In the genomic region with DNA sequence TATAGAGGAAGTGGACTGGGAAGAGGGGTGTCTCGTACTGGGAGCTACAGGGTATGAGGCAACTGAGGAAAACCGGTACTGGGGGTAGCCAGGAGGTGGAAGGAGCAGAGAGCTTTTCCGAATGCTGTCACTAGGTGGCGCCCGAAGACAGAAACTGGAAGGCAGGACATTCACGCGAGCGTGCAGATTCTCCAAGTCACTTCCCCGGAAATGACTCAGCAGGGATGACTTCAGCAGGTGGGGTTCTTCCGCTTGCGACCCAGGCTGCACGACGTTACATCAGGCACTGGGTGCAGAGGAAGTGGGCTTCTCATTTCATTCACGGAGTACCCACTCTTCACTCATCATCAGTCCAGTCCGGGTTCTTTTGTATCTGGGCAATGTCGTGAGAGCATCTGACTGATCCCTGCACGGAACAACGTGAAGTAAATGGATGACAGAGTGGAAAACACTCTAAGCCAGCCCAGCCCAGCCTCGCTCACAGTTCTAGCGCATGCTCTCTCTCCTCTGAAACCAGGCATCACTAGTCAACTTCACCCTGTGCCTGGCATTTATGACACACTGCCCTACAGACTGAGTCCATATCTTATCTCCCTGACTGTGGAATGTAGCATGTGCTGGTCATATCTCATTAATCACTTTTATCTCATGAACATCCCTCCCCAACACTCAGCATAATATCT, we compare ENCODE assay signal across 8 mouse cellular contexts. TPM values are rescaled to one million over a fixed set of nuclear protein-coding genes. Genes with fewer than 3 reads are reported as not detected.
A peak's percentile ranks its signal among the peaks of the same experiment; 100 is the strongest.
DNase-seq lines count a peak whose midpoint lies in the region; ATAC-seq and TF ChIP-seq lines count a peak whose summit lies in the region.

No protein-coding gene starts in this region.

- peak overlapping the region; percentile 36 for H3K4me3 ChIP-seq in brown adipose tissue, adult 24 weeks (ENCODE audit: insufficient read depth, low read depth, low read length)
- H3K4me3 ChIP-seq in heart, embryonic 15.5 days, result peak overlapping the region; percentile 41
- peak overlapping the region in 1 of 2 experiments; percentile 8; a peak in 2 of 4 replicates for H3K4me3 ChIP-seq in liver, embryonic 14.5 days (ENCODE audit: insufficient read depth in 1 of 2, low read depth in 2 of 2, low read length in 2 of 2)
- H3K4me3 ChIP-seq in neural tube, embryonic 11.5 days (ENCODE audit: low read depth, low read length), result no peak overlapping the region
- 0 out of 2 replicates have a peak overlapping the region, but pooled peaks have one; percentile 8 for H3K4me3 ChIP-seq in stomach, postnatal 0 days (ENCODE audit: low read depth, low read length)

- peak; percentile 87 for TF ChIP-seq CTCF in liver, embryonic 14.5 days (IDR thresholded peaks at IDR 0.05; ENCODE audit: low read depth)
- TF ChIP-seq CTCF in stomach, postnatal 0 days (IDR thresholded peaks at IDR 0.05; ENCODE audit: low read depth), result peak; percentile 94

- peak; percentile 85 for ATAC-seq in heart, embryonic 15.5 days (replicated peaks; ENCODE audit: insufficient number of reproducible peaks, insufficient read depth, low FRiP score, low read depth)
- peak; percentile 48; the same call in 1 of the 2 replicates for ATAC-seq in liver, embryonic 14.5 days (ENCODE audit: insufficient read depth)
- no peak for ATAC-seq in neural tube, embryonic 11.5 days (ENCODE audit: insufficient read depth, low FRiP score, low TSS enrichment)
- ATAC-seq in stomach, postnatal 0 days (ENCODE audit: low FRiP score, low TSS enrichment), result peak; percentile 85

- peak; percentile 96 for DNase-seq in CD4-positive, CD25-positive, alpha-beta regulatory T cell, adult 2 months (ENCODE audit: low read depth, low spot score)
- peak; percentile 60 for DNase-seq in fibroblast of lung, adult 2 months (ENCODE audit: low read depth)
- peak; percentile 92 to 96 for DNase-seq in kidney, postnatal 25 days
- peak; percentile 62 to 75 (median 69) for DNase-seq in liver, embryonic 14.5 days (ENCODE audit: low read depth in 3 of 3, low spot score in 3 of 3)
- DNase-seq in neural tube, embryonic 11.5 days (ENCODE audit: low spot score), result peak; percentile 91
- DNase-seq in stomach, postnatal 0 days (ENCODE audit: low spot score), result peak; percentile 92

- WGBS in heart, embryonic 15.5 days, result 10% methylated on average over 20 of the region's 20 CpGs
- 11% methylated on average over 20 of the region's 20 CpGs for WGBS in liver, embryonic 14.5 days (ENCODE audit: insufficient replicate concordance)
- 22% methylated on average over 20 of the region's 20 CpGs for WGBS in neural tube, embryonic 11.5 days
- 9% methylated on average over 20 of the region's 20 CpGs for WGBS in stomach, postnatal 0 days

- H3K4me1 ChIP-seq in brown adipose tissue, adult 24 weeks (ENCODE audit: control insufficient read depth, insufficient read depth, insufficient read length, low read length), result no peaks in the 10 kb centered on the region
- peaks cover 4% of the 10 kb centered on the region for H3K4me1 ChIP-seq in heart, embryonic 15.5 days (replicated peaks)
- H3K4me1 ChIP-seq in liver, embryonic 14.5 days (replicated peaks; ENCODE audit: control insufficient read depth in 2 of 2, insufficient read depth in 2 of 2, low read length in 1 of 2), result peaks cover 0 to 8% of the 10 kb centered on the region in 2 experiments; a peak in 2 of 4 replicates
- 0 out of 2 replicates have a peak, but pooled peaks cover 2% of the 10 kb centered on the region for H3K4me1 ChIP-seq in neural tube, embryonic 11.5 days (ENCODE audit: control insufficient read depth, insufficient read depth, low read length)
- no peaks in the 10 kb centered on the region for H3K4me1 ChIP-seq in stomach, postnatal 0 days (replicated peaks; ENCODE audit: control insufficient read depth, insufficient read depth)

- no peak overlapping the region for H3K27ac ChIP-seq in brown adipose tissue, adult 24 weeks (replicated peaks; ENCODE audit: low read depth, low read length)
- H3K27ac ChIP-seq in heart, embryonic 15.5 days, result peak overlapping the region; percentile 46; the same call in 1 of the 2 replicates
- H3K27ac ChIP-seq in liver, embryonic 14.5 days, result no peak overlapping the region
- no peak overlapping the region for H3K27ac ChIP-seq in neural tube, embryonic 11.5 days (ENCODE audit: low read depth, low read length)
- no peak overlapping the region; the same call in 1 of the 2 replicates for H3K27ac ChIP-seq in stomach, postnatal 0 days (replicated peaks)

- TF ChIP-seq EP300 in liver, embryonic 14.5 days (IDR thresholded peaks at IDR 0.05; ENCODE audit: low read depth), result no peak
- no peak for TF ChIP-seq EP300 in stomach, postnatal 0 days (optimal IDR thresholded peaks at IDR 0.05)

- H3K36me3 ChIP-seq in heart, embryonic 15.5 days, result no peaks in the 10 kb centered on the region
- no peaks in the 10 kb centered on the region for H3K36me3 ChIP-seq in liver, embryonic 14.5 days (replicated peaks; ENCODE audit: control insufficient read depth, insufficient read depth, low read depth)
- H3K36me3 ChIP-seq in neural tube, embryonic 11.5 days (ENCODE audit: control insufficient read depth, insufficient read depth, low read length), result no peaks in the 10 kb centered on the region
- no peaks in the 10 kb centered on the region for H3K36me3 ChIP-seq in stomach, postnatal 0 days (ENCODE audit: control insufficient read depth, insufficient read depth, low read length)

- no peaks in the 10 kb centered on the region for H3K9me3 ChIP-seq in heart, embryonic 15.5 days (replicated peaks)
- H3K9me3 ChIP-seq in liver, embryonic 14.5 days (ENCODE audit: control insufficient read depth, low read length), result no peaks in the 10 kb centered on the region
- no peaks in the 10 kb centered on the region for H3K9me3 ChIP-seq in neural tube, embryonic 11.5 days (ENCODE audit: control insufficient read depth, low read length)
- H3K9me3 ChIP-seq in stomach, postnatal 0 days (ENCODE audit: control insufficient read depth, low read length), result no peaks in the 10 kb centered on the region

- H3K9ac ChIP-seq in heart, embryonic 15.5 days, result 0 out of 2 replicates have a peak overlapping the region, but pooled peaks have one; percentile 31
- no peak overlapping the region for H3K9ac ChIP-seq in liver, embryonic 14.5 days (replicated peaks)
- peak overlapping the region; percentile 44; the same call in 1 of the 2 replicates for H3K9ac ChIP-seq in neural tube, embryonic 11.5 days (ENCODE audit: low read length)
- H3K9ac ChIP-seq in stomach, postnatal 0 days (ENCODE audit: low read length), result no peak overlapping the region

- 0 out of 2 replicates have a peak, but pooled peaks cover 2% of the 10 kb centered on the region for H3K27me3 ChIP-seq in heart, embryonic 15.5 days
- no peaks in the 10 kb centered on the region for H3K27me3 ChIP-seq in liver, embryonic 14.5 days (ENCODE audit: control insufficient read depth, insufficient read depth, low read length)
- H3K27me3 ChIP-seq in neural tube, embryonic 11.5 days (ENCODE audit: control insufficient read depth, insufficient read depth, low read length), result no peaks in the 10 kb centered on the region
- no peaks in the 10 kb centered on the region for H3K27me3 ChIP-seq in stomach, postnatal 0 days (ENCODE audit: control insufficient read depth, insufficient read depth, low read length)

- peak overlapping the region; percentile 67 for H3K4me2 ChIP-seq in heart, embryonic 15.5 days
- H3K4me2 ChIP-seq in liver, embryonic 14.5 days (ENCODE audit: low read depth), result peak overlapping the region; percentile 50
- peak overlapping the region; percentile 45 for H3K4me2 ChIP-seq in neural tube, embryonic 11.5 days (ENCODE audit: low read depth)
- H3K4me2 ChIP-seq in stomach, postnatal 0 days (replicated peaks; ENCODE audit: low read depth), result peak overlapping the region; percentile 40

RNA-seq across cellular contexts. Expression of gene Tmprss13, which starts 18.3 kb away (rescaled TPM):
- not detected in 2 replicates for polyA plus RNA-seq in brown adipose tissue, adult 24 weeks (2012; ENCODE audit: insufficient read depth, insufficient read length, missing spikeins)
- polyA plus RNA-seq in heart, embryonic 15.5 days (2015; fragmentation: Nextera tagmentation; extraction: Ambion mirVana), result 0.09 and 0.30 TPM in 2 replicates
- not detected in 2 replicates for polyA plus RNA-seq in liver, embryonic 14.5 days (2012; rRNA removed)
- not detected in 2 replicates for polyA plus RNA-seq in liver, embryonic 14.5 days (2014; fragmentation: Nextera tagmentation; extraction: Ambion mirVana)
- polyA plus RNA-seq in neural tube, embryonic 11.5 days (2014; fragmentation: Nextera tagmentation; extraction: Ambion mirVana), result 0.16 TPM in 1 of 2 replicates, not detected in the other
- polyA plus RNA-seq in stomach, postnatal 0 days (2015; fragmentation: Nextera tagmentation; extraction: Ambion mirVana), result 33.1 and 33.6 TPM in 2 replicates

RNA-seq across cellular contexts. Expression of gene Il10ra, which starts 31.6 kb away (rescaled TPM):
- 1.8 TPM in 2 replicates for polyA plus RNA-seq in brown adipose tissue, adult 24 weeks (2012; ENCODE audit: insufficient read depth, insufficient read length, missing spikeins)
- polyA plus RNA-seq in heart, embryonic 15.5 days (2015; fragmentation: Nextera tagmentation; extraction: Ambion mirVana), result 0.84 and 1.7 TPM in 2 replicates
- polyA plus RNA-seq in liver, embryonic 14.5 days (2012; rRNA removed), result 1.2 and 1.4 TPM in 2 replicates
- polyA plus RNA-seq in liver, embryonic 14.5 days (2014; fragmentation: Nextera tagmentation; extraction: Ambion mirVana), result 1.2 and 1.3 TPM in 2 replicates
- polyA plus RNA-seq in neural tube, embryonic 11.5 days (2014; fragmentation: Nextera tagmentation; extraction: Ambion mirVana), result 0.77 and 1.4 TPM in 2 replicates
- 1.0 and 1.1 TPM in 2 replicates for polyA plus RNA-seq in stomach, postnatal 0 days (2015; fragmentation: Nextera tagmentation; extraction: Ambion mirVana)

Comparison
In these comparisons a context has a peak if more than half of its experiments do, and no peak if none do; other contexts are left out.
1. H3K9ac ChIP-seq: peak in heart, embryonic 15.5 days (single experiment) and neural tube, embryonic 11.5 days (single experiment); none in liver, embryonic 14.5 days (single experiment) and stomach, postnatal 0 days (single experiment).
2. RNA of gene Tmprss13, which starts 18.3 kb away (polyA plus RNA-seq): 33.1 to 33.6 TPM in stomach, postnatal 0 days; 0.09 to 0.30 TPM in heart, embryonic 15.5 days, not detected in brown adipose tissue, adult 24 weeks, not detected in liver, embryonic 14.5 days and 0.16 TPM in neural tube, embryonic 11.5 days; every median in the first group is over 10 times any median in the second.
3. Peak in every context shown above with its lines, with median percentiles within 50 percentile points of each other: DNase-seq and H3K4me2 ChIP-seq.